Mouse (Mus musculus) myocyte (in vitro differentiated cells): ENCODE measurements at regions not wholly inside any gene's neighbourhood (a gene's known extent, or its start where the extent isn't known, plus 50 kb on each side); places are given as distances from the start of the nearest gene placed in this dataset.

Source experiments
- H3K27me3 ChIP-seq: one replicate; pipeline ENCODE4 v1.6.1; 2011; ENCODE audit not compliant: control insufficient read depth, insufficient read depth, insufficient read length
- H3K36me3 ChIP-seq: one replicate; pipeline ENCODE4 v1.6.1; 2011; ENCODE audit not compliant: control insufficient read depth, insufficient read depth
- H3K4me2 ChIP-seq: one replicate; pipeline ENCODE4 v1.6.1; 2011; ENCODE audit warnings: low read depth, control low read depth
- H3K4me3 ChIP-seq: one replicate; pipeline ENCODE4 v1.5.1; 2011; ENCODE audit warnings: mild to moderate bottlenecking, control low read depth, moderate library complexity
- H3K79me2 ChIP-seq: one replicate; pipeline ENCODE4 v1.6.1; 2011; ENCODE audit not compliant: control insufficient read depth, insufficient read depth
- H3ac ChIP-seq: one replicate; pipeline ENCODE4 v1.6.1; 2011; ENCODE audit not compliant: control insufficient read depth, insufficient read length
- CEBPB ChIP-seq: IDR thresholded peaks from 2 replicates; pipeline ENCODE4 v1.6.1; 2011; ENCODE audit warnings: mild to moderate bottlenecking, moderate library complexity; ENCODE audit not compliant: poor library complexity, insufficient read depth, severe bottlenecking
- E2F4 ChIP-seq: IDR thresholded peaks from one replicate; pipeline ENCODE4 v1.6.1; 2011; ENCODE audit warnings: mild to moderate bottlenecking, control low read depth, moderate library complexity; ENCODE audit not compliant: insufficient read depth
- MAX ChIP-seq: IDR thresholded peaks from one replicate; pipeline ENCODE4 v1.6.1; 2011; ENCODE audit warnings: low read depth, mild to moderate bottlenecking, control low read depth
- MYOD1 ChIP-seq, 3 experiments: IDR thresholded peaks; one replicate each; pipeline ENCODE4 v1.6.1; 2011; ENCODE audit warnings: control low read depth in 2 of 3, low read depth in 2 of 3, mild to moderate bottlenecking in 2 of 3, moderate library complexity in 1 of 3; ENCODE audit not compliant: insufficient read length in 2 of 3, control insufficient read depth in 1 of 3
- MYOG ChIP-seq, 3 experiments: IDR thresholded peaks; one replicate each; pipeline ENCODE4 v1.6.1; 2011; ENCODE audit warnings: control low read depth in 2 of 3, low read depth in 2 of 3, mild to moderate bottlenecking in 2 of 3; ENCODE audit not compliant: insufficient read length in 2 of 3, control insufficient read depth in 1 of 3, insufficient read depth in 1 of 3
- POLR2A ChIP-seq: IDR thresholded peaks from one replicate; pipeline ENCODE4 v1.6.1; 2011; ENCODE audit warnings: low read depth, mild to moderate bottlenecking, control low read depth, moderate library complexity; ENCODE audit not compliant: insufficient read length
- POLR2AphosphoS2 ChIP-seq: IDR thresholded peaks from one replicate; pipeline ENCODE4 v1.6.1; 2011; ENCODE audit warnings: low read depth, control low read depth; ENCODE audit not compliant: insufficient read length
- REST ChIP-seq: IDR thresholded peaks from one replicate; pipeline ENCODE4 v1.6.1; 2011; ENCODE audit warnings: mild to moderate bottlenecking, control low read depth, moderate library complexity; ENCODE audit not compliant: insufficient read depth, insufficient read length
- SRF ChIP-seq: IDR thresholded peaks from one replicate; pipeline ENCODE4 v1.6.1; 2011; ENCODE audit warnings: low read depth; ENCODE audit not compliant: control insufficient read depth, insufficient read length
- TCF12 ChIP-seq: IDR thresholded peaks from one replicate; pipeline ENCODE4 v1.6.1; 2011; ENCODE audit warnings: mild to moderate bottlenecking, control low read depth; ENCODE audit not compliant: poor library complexity, insufficient read depth, severe bottlenecking
- TCF3 ChIP-seq: IDR thresholded peaks from one replicate; pipeline ENCODE4 v1.6.1; 2011; ENCODE audit warnings: low read depth, control low read depth; ENCODE audit not compliant: insufficient read length
- USF1 ChIP-seq: IDR thresholded peaks from one replicate; pipeline ENCODE4 v1.6.1; 2011; ENCODE audit warnings: low read depth, mild to moderate bottlenecking, control low read depth, moderate library complexity

DNA sequence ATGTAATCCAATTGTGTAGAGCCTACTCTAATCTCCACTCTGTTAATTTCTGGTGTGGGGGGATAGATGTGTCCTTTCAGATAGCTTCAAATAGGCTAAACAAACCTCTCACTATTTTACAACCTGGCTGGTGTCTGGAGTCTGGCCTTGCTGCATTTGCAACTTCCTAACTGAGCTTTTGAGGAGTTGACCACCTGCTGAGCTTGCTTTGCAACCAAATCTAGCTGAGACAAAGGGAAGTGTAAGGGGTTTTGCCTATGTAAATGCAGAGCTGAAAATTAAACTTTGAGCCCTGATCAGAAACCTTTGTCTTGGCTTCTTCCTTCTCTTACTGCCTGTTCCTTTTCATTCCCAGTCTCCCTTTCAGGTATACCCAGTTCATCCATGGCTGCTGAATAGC is 404.3 kb downstream of the Cetn3 start:
- no peaks in the 10 kb centered on the region for H3K27me3 ChIP-seq
- H3K79me2 ChIP-seq = no peaks in the 10 kb centered on the region
- no peak overlapping the region for H3K4me3 ChIP-seq
- H3K4me2 ChIP-seq = no peak overlapping the region
- TF ChIP-seq POLR2AphosphoS2 = no peak
- no peak for TF ChIP-seq USF1
- TF ChIP-seq CEBPB = no peak
- no peak for TF ChIP-seq E2F4
- no peak for TF ChIP-seq TCF3
- TF ChIP-seq SRF = no peak
- TF ChIP-seq MYOG (IDR thresholded peaks at IDR 0.05; ENCODE audit: control insufficient read depth in 1 of 3, insufficient read depth in 1 of 3, insufficient read length in 2 of 3, low read depth in 2 of 3) = no peak
- no peak for TF ChIP-seq MAX
- no peak for TF ChIP-seq REST
- no peak for TF ChIP-seq POLR2A
- no peak for TF ChIP-seq MYOD1 (IDR thresholded peaks at IDR 0.05; ENCODE audit: control insufficient read depth in 1 of 3, insufficient read length in 2 of 3, low read depth in 2 of 3)
- TF ChIP-seq TCF12 = no peak
- no peaks in the 10 kb centered on the region for H3K36me3 ChIP-seq
- no peak overlapping the region for H3ac ChIP-seq

DNA sequence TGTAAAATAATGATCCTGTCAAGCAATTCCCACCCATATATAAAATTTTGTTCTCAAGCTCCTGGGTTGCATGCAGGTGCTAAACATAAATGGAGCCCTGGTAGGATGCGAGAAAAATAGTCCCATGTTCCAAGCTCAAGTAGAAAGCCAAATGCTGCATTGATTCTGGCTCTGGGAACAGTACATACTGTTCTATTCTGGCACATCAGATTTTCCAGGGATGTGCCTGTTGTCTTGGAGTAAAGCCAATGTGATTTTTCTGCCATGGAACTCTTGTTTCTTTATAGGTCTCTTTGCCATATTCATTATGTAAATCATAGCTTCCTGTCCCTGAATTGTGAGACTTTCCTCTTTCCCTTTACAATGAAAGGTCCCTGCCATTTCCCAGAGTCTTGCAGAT is 417.9 kb downstream of the Cetn3 start:
- TF ChIP-seq SRF (no peak), CEBPB (no peak), POLR2A (no peak), TCF12 (no peak), E2F4 (no peak), POLR2AphosphoS2 (no peak), MYOG (IDR thresholded peaks at IDR 0.05; ENCODE audit: control insufficient read depth in 1 of 3, insufficient read depth in 1 of 3, insufficient read length in 2 of 3, low read depth in 2 of 3) (no peak), REST (no peak), USF1 (no peak), TCF3 (no peak), MYOD1 (IDR thresholded peaks at IDR 0.05; ENCODE audit: control insufficient read depth in 1 of 3, insufficient read length in 2 of 3, low read depth in 2 of 3) (no peak), MAX (no peak)
- Histone ChIP-seq H3K4me3 (no peak overlapping the region), H3K4me2 (no peak overlapping the region), H3K27me3 (no peaks in the 10 kb centered on the region), H3K79me2 (no peaks in the 10 kb centered on the region), H3ac (no peak overlapping the region), H3K36me3 (no peaks in the 10 kb centered on the region)

DNA sequence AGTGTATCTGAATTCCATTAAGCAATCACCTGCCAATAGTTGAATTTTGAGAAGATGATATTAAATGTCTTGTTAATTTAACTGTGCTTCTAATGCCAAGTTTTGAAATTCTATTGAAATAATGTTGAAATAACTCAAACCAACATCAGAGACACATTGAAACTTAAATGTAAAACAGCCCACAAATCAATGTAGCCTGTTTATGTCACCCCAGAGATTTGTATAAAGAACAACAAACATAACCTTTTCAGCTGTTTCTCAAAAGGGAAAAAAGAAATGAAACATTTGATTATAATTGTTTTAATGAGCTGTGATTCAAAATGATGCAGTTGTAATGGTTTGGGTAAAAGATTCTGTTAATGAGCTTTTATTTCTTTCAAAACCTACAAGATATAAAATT is 442.6 kb downstream of the Cetn3 start:
- TF ChIP-seq SRF = no peak
- no peak for TF ChIP-seq MYOD1 (IDR thresholded peaks at IDR 0.05; ENCODE audit: control insufficient read depth in 1 of 3, insufficient read length in 2 of 3, low read depth in 2 of 3)
- no peak for TF ChIP-seq MAX
- TF ChIP-seq POLR2A = no peak
- Histone ChIP-seq H3ac (no peak overlapping the region), H3K27me3 (no peaks in the 10 kb centered on the region)

DNA sequence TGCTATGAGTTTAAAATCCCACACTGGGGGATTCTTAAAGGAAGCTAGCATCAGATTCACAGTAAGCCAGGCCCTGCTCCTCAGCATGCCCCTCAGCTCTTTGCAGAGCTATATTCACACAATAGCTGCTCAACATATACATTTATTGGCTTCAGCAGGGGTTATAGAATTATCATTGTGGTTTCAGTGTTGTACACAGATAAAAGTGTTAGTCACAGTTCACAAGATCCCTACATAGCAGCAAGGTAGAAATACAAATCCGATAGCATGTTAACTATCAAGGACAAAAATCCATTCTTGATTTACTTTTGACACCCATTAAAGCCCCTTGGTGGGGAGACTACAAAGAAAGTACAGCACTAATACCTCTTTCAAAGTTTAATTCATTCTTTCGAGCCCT is 451.0 kb downstream of the Cetn3 start:
- Histone ChIP-seq H3ac (no peak overlapping the region), H3K79me2 (no peaks in the 10 kb centered on the region), H3K36me3 (no peaks in the 10 kb centered on the region), H3K4me2 (no peak overlapping the region), H3K27me3 (no peaks in the 10 kb centered on the region), H3K4me3 (no peak overlapping the region)
- TF ChIP-seq TCF12 = no peak
- TF ChIP-seq CEBPB = no peak
- TF ChIP-seq TCF3 = no peak
- no peak for TF ChIP-seq USF1
- TF ChIP-seq REST = no peak
- TF ChIP-seq SRF = no peak
- no peak for TF ChIP-seq E2F4
- no peak for TF ChIP-seq MYOG (IDR thresholded peaks at IDR 0.05; ENCODE audit: control insufficient read depth in 1 of 3, insufficient read depth in 1 of 3, insufficient read length in 2 of 3, low read depth in 2 of 3)
- TF ChIP-seq POLR2AphosphoS2 = no peak
- TF ChIP-seq MYOD1 (IDR thresholded peaks at IDR 0.05; ENCODE audit: control insufficient read depth in 1 of 3, insufficient read length in 2 of 3, low read depth in 2 of 3) = no peak
- no peak for TF ChIP-seq POLR2A
- no peak for TF ChIP-seq MAX

More for the DNA sequence above, 442.6 kb downstream of the Cetn3 start:
- no peak overlapping the region for H3K4me2 ChIP-seq
- H3K4me3 ChIP-seq = no peak overlapping the region
- H3K36me3 ChIP-seq = no peaks in the 10 kb centered on the region
- H3K79me2 ChIP-seq = no peaks in the 10 kb centered on the region

DNA sequence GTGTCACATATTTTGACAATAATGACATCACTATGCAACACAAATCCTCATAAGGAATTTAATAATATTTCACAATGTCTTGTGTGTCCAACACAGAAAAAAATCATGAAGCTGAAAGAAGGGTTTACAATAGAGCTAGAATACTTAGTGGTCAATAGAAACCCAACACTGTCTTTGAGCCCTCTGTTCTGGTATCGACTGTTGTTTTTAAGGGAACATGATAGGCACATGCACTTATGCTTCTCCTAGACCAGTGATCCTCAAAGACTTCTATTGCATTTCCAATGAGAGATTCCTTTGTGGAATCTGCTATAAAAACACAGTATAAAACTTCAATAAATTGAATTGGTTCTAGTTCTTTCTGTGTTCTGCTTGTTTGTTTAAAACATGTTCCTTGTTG is 463.4 kb downstream of the Cetn3 start:
- TF ChIP-seq SRF (no peak), POLR2A (no peak), USF1 (no peak), POLR2AphosphoS2 (no peak), REST (no peak), E2F4 (no peak), TCF12 (no peak), TCF3 (no peak), MYOG (IDR thresholded peaks at IDR 0.05; ENCODE audit: control insufficient read depth in 1 of 3, insufficient read depth in 1 of 3, insufficient read length in 2 of 3, low read depth in 2 of 3) (no peak), MAX (no peak), MYOD1 (IDR thresholded peaks at IDR 0.05; ENCODE audit: control insufficient read depth in 1 of 3, insufficient read length in 2 of 3, low read depth in 2 of 3) (no peak), CEBPB (no peak)
- H3K79me2 ChIP-seq = no peaks in the 10 kb centered on the region
- H3K27me3 ChIP-seq = no peaks in the 10 kb centered on the region
- H3K4me3 ChIP-seq = no peak overlapping the region
- H3K36me3 ChIP-seq = no peaks in the 10 kb centered on the region
- H3ac ChIP-seq = no peak overlapping the region
- H3K4me2 ChIP-seq = no peak overlapping the region
